Mouse (Mus musculus) frontal cortex, adult 2 months (tissue): ENCODE measurements around the gene Olfr1124. TPM values are rescaled to one million over a fixed set of nuclear protein-coding genes. Genes with fewer than 3 reads are reported as not detected.
"Not testable (repeated sequence)": the region's sequence is repeated elsewhere in the genome, so short reads cannot be mapped to it uniquely, and the experiment has no call there.

Source experiments
- DNase-seq, 2 experiments: peaks; one replicate each; pipeline ENCODE4 v3.0.0; 2022; ENCODE audit warnings: low spot score in 1 of 2; ENCODE audit errors: extremely low spot score in 1 of 2
- polyA plus RNA-seq: library from polyadenylated mRNA; depleted of rRNA; stranded (reverse); fragments of >200 nt; gene quantifications from 2 replicates; pipeline ENCODE4 v1.2.3, GENCODE M21; 2012; rRNA removed

The Olfr1124 gene
- not detected in 2 replicates for polyA plus RNA-seq

DNA sequence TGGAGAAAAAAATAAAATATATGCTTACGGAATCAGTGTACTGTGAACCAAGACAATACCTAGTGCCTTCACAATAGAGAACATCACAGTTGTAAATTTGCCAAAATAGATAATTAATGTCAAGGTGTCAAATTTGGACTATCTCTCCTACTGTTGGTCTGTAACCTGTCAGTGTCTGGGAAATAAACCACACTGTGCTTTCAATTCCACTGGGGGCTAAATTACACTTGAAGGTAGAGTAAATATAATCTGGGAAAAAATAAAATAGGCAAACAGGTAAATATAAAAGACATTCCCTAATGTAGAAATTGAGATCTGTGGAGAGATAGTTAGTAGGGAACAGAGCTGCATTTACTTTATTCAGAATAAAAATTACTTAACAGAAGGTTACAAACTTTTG is at the start of gene Olfr1124:
TSS of gene Olfr1124 (plus strand) at position 301 of the 400 bp plus-strand sequence.
- no peak for DNase-seq

- DNase-seq: no peak
Observed at GRCm38 (mm10) chr2:87383935-87384334, 46.1 kb upstream of the Olfr1124 start.

DNA sequence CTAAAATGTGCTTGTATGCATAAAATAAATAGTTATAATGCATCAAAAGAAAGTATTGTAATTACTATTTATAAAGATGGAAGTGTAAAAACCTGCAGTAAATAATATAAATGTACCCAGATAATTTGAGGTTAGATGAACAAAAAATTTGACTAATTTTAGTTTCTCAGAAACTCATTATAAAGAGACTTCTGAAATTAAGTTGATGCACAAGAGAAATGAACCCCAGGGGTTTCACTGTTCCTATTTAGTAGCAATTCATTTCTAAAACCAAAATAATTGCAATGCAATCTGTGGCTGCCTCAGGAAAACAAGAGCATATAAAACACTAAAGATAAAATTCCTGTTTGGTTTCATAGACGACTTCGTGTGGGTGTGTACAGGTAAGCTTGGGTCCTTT is 44.5 kb upstream of the Olfr1124 start, which contains the start of gene Olfr1122:
TSS of gene Olfr1122 (plus strand) at position 301 of the 400 bp plus-strand sequence.
- DNase-seq: no peak

- DNase-seq: not testable (repeated sequence)
Observed at GRCm38 (mm10) chr2:87393605-87394004, 36.5 kb upstream of the Olfr1124 start.

DNA sequence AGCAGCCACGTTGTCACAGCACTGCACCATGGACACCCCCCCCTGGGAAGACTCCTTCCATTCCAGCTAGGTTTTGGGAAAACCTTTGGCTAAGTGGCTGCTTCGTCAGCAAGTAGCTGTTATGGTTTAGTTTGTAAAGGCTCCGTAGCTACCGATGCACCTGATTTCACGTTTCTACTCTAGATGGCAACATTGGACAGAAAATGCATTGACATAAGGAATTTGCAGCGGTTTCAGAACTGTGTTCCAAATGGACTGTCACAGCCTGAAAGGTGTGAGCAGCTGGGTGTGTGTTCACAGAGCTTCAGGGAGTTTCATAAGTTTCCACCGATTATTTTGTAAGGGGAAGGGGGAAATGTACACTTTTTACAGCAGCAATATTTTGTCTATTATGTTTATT is 35.4 kb upstream of the Olfr1124 start:
- DNase-seq: peak in 1 of 2 experiments; percentile 51

- DNase-seq: no peak
Observed at GRCm38 (mm10) chr2:87416335-87416734, 13.7 kb upstream of the Olfr1124 start, which contains the start of gene Olfr1123. TSS of gene Olfr1123 (plus strand) at chr2:87416635.

- DNase-seq: no peak
Observed at GRCm38 (mm10) chr2:87437731-87438130, 7.7 kb downstream of the Olfr1124 start.

DNA sequence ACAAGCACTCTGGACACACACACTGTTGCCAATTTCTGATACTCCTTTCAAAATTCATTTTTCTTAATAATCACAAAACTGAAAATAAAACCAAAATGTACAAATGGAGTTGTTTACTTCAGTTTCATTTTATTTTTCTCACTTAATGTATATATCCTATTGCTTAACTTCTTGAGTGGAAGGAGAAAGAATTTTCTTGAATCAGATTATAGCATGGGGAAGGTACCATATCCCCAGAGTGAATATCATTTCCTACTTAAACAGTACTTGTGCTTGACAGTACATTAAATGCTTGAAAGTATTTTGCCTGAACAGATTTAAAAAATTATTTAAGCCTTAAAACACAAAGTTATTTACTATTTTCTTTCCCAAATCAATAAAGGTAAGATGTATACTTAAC is 23.6 kb downstream of the Olfr1124 start, which contains the start of gene Olfr1126:
TSS of gene Olfr1126 (plus strand) at position 301 of the 400 bp plus-strand sequence.
- no peak for DNase-seq

- DNase-seq: no peak
Observed at GRCm38 (mm10) chr2:87461769-87462168, 31.7 kb downstream of the Olfr1124 start.

- no peak for DNase-seq
Observed at GRCm38 (mm10) chr2:87480207-87480606, 50.1 kb downstream of the Olfr1124 start.

DNA sequence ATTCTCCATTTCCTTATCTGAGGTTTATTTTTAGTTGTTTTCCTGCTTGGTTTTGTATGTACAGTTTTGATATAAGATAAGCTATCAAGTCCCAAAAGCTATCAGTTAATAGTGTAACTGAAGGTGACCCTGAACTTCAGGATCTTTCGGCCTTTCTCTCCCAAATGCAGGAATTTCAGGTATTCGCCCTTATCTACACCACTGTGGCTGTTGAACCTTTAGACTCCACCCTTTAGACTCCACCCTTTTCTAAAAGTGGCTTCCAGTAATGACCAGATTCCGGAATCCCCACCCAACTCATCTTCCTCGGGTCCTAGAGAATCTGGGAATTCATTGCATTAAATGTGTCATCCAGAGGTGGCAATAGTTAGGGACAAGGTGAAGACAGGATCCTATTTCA is 51.1 kb downstream of the Olfr1124 start:
- DNase-seq: no peak

- no peak for DNase-seq
Observed at GRCm38 (mm10) chr2:87482276-87482675, 52.2 kb downstream of the Olfr1124 start.

Other genes with a start within 250 kb of the Olfr1124 start
- gene Olfr1112, start 242.5 kb upstream of the Olfr1124 start, polyA plus RNA-seq: not detected in 2 replicates
- gene Olfr1113, start 221.3 kb upstream of the Olfr1124 start, polyA plus RNA-seq: not detected in 2 replicates
- not detected in 2 replicates for gene Olfr1115, start 182.3 kb upstream of the Olfr1124 start, polyA plus RNA-seq
- not detected in 2 replicates for gene Olfr1116, start 162.7 kb upstream of the Olfr1124 start, polyA plus RNA-seq
- not detected in 2 replicates for gene Olfr1118, start 122.7 kb upstream of the Olfr1124 start, polyA plus RNA-seq
- not detected in 2 replicates for gene Olfr1120, start 75.5 kb upstream of the Olfr1124 start, polyA plus RNA-seq
- gene Olfr1121, start 60.4 kb upstream of the Olfr1124 start, polyA plus RNA-seq: not detected in 2 replicates
- gene Olfr1122, start 44.4 kb upstream of the Olfr1124 start, polyA plus RNA-seq: not detected in 2 replicates
- gene Olfr1123, start 13.6 kb upstream of the Olfr1124 start, polyA plus RNA-seq: not detected in 2 replicates
- gene Olfr1126, start 23.7 kb downstream of the Olfr1124 start, polyA plus RNA-seq: not detected in 2 replicates
- not detected in 2 replicates for gene Pramel7, start 66.8 kb downstream of the Olfr1124 start, polyA plus RNA-seq
- not detected in 2 replicates for gene Pramel6, start 76.3 kb downstream of the Olfr1124 start, polyA plus RNA-seq
- gene Olfr153, start 101.5 kb downstream of the Olfr1124 start, polyA plus RNA-seq: not detected in 2 replicates
- gene Olfr1128, start 115.3 kb downstream of the Olfr1124 start, polyA plus RNA-seq: not detected in 2 replicates
- not detected in 2 replicates for gene Olfr1129, start 143.6 kb downstream of the Olfr1124 start, polyA plus RNA-seq
- not detected in 2 replicates for gene Olfr1130, start 175.9 kb downstream of the Olfr1124 start, polyA plus RNA-seq
- gene Olfr1131, start 196.8 kb downstream of the Olfr1124 start, polyA plus RNA-seq: not detected in 2 replicates
- not detected in 2 replicates for gene Olfr1132, start 207.3 kb downstream of the Olfr1124 start, polyA plus RNA-seq
- gene Olfr1133, start 217.1 kb downstream of the Olfr1124 start, polyA plus RNA-seq: not detected in 2 replicates
- gene Olfr1134, start 228.2 kb downstream of the Olfr1124 start, polyA plus RNA-seq: 0.11 TPM in 1 of 2 replicates, not detected in the other
- not detected in 2 replicates for gene Olfr1135, start 243.4 kb downstream of the Olfr1124 start, polyA plus RNA-seq